Mouse (Mus musculus): Measurements from ENCODE around the gene Cass4. TPM values are rescaled to one million over a fixed set of nuclear protein-coding genes. Genes with fewer than 3 reads are reported as not detected.

Gene Cass4
- polyA plus RNA-seq, 1 experiment = 0.30 TPM

DNA sequence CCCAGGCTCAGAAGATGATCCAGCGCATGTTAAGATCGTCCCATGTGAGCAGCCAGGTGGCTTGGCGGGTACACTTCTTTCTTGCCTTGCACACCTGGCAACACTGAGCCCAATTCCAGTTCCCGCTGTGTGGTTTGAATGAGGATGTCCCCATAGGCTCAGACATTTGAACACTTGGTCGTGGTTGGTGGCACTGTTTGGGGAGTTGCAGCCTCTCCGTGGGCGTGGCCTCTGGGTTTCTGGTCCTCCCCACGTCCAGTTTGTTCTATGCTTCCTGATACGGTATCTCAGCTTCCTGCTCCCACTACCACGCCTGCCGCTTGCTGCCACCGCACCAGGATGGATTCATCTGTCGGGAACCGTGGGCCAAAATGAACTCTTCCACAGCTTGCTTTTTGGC, 43.8 kb upstream of the Cass4 start:
- DNase-seq = no peak
- TF ChIP-seq POLR2A (IDR thresholded peaks at IDR 0.05; ENCODE audit: low read depth, low read length) (no peak), CTCF (conservative IDR thresholded peaks at IDR 0.05; ENCODE audit: insufficient read depth, insufficient read length, low read depth, low read length) (no peak)
- Histone ChIP-seq H3K4me1 (ENCODE audit: control insufficient read depth, insufficient read depth, low read length) (peaks cover 1% of the 10 kb centered on the region; the same call in 1 of the 2 replicates), H3K36me3 (ENCODE audit: control insufficient read depth, insufficient read depth, low read length) (no peaks in the 10 kb centered on the region), H3K4me3 (ENCODE audit: insufficient read depth, low read depth, low read length) (no peak overlapping the region), H3K27ac (ENCODE audit: insufficient read depth, low read depth, low read length) (no peak overlapping the region), H3K27me3 (replicated peaks; ENCODE audit: control insufficient read depth, insufficient read depth, low read length) (no peaks in the 10 kb centered on the region)
- 81% methylated on average over 14 of the region's 14 CpGs for WGBS

DNA sequence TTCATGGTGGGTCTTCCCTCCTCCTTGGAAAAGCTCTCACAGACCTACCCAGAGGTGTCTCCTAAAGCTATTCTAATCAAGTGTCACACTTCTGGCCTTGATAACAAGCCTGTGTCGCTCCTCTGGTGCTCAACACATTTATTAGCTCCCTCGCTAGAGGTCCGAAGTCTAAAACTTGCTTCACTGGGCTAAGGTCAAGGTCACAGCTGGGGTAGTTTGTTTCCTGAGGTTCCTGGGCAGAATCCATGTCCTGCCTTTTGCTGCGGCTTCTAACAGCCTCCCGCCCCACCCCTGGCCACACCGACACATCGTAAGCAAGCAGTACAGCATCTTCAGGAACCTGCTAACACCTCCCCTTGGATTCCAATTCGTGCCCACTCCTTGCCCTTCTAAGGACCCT, 42.8 kb upstream of the Cass4 start:
- DNase-seq = no peak
- 61% methylated on average over 8 of the region's 8 CpGs for WGBS
- Histone ChIP-seq H3K36me3 (ENCODE audit: control insufficient read depth, insufficient read depth, low read length) (no peaks in the 10 kb centered on the region), H3K4me1 (ENCODE audit: control insufficient read depth, insufficient read depth, low read length) (no peaks in the 10 kb centered on the region), H3K27ac (ENCODE audit: insufficient read depth, low read depth, low read length) (no peak overlapping the region), H3K4me3 (ENCODE audit: insufficient read depth, low read depth, low read length) (no peak overlapping the region), H3K27me3 (replicated peaks; ENCODE audit: control insufficient read depth, insufficient read depth, low read length) (no peaks in the 10 kb centered on the region)
- TF ChIP-seq POLR2A (IDR thresholded peaks at IDR 0.05; ENCODE audit: low read depth, low read length) (no peak), CTCF (conservative IDR thresholded peaks at IDR 0.05; ENCODE audit: insufficient read depth, insufficient read length, low read depth, low read length) (no peak)

DNA sequence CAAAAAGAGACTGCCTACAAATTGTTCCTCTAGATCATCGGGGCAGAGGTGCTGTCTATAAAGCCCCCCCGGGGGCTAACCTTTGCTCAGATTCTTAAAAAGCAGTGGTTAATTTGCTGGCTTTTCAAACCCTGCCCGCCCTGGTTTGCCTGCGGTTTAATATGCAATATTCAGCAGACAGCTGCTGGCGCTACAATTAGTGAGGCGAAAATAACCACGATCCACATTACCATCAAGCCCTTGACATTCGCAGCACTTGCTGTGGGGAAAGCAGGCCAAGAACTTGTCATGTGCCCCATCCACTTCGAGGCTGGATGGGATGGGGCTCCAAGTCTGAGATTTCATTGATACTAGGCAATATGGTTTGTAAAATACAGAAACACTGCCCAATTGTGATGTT, 40.4 kb upstream of the Cass4 start:
- no peaks in the 10 kb centered on the region for H3K4me1 ChIP-seq (ENCODE audit: control insufficient read depth, insufficient read depth, low read length)
- TF ChIP-seq POLR2A (IDR thresholded peaks at IDR 0.05; ENCODE audit: low read depth, low read length) (no peak), CTCF (conservative IDR thresholded peaks at IDR 0.05; ENCODE audit: insufficient read depth, insufficient read length, low read depth, low read length) (no peak)
- WGBS = 83% methylated on average over 9 of the region's 9 CpGs
- no peak for DNase-seq
- no peak overlapping the region for H3K27ac ChIP-seq (ENCODE audit: insufficient read depth, low read depth, low read length)
- no peak overlapping the region for H3K4me3 ChIP-seq (ENCODE audit: insufficient read depth, low read depth, low read length)
- H3K36me3 ChIP-seq (ENCODE audit: control insufficient read depth, insufficient read depth, low read length) = no peaks in the 10 kb centered on the region
- no peaks in the 10 kb centered on the region for H3K27me3 ChIP-seq (replicated peaks; ENCODE audit: control insufficient read depth, insufficient read depth, low read length)

DNA sequence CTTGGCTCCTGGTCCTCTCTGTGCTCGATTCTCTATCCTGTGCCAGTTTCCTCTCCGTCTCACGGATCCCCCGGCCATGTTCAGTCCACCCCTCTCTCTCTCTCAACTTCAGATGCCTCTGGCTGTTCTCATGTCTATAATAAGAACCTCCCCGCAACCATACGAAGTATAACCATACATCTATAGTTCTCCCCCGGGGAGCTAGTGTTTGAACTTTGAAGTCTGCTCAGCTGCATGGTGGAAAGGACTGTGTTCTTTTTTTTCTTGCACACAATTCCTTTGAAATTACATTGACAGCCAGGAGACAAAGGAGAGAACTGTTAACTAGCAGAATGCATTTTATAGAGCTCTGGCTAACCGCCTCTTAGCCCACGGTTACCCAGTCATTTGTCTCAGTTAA, 38.8 kb upstream of the Cass4 start:
- H3K27ac ChIP-seq (ENCODE audit: insufficient read depth, low read depth, low read length) = no peak overlapping the region
- 85% methylated on average over 9 of the region's 9 CpGs for WGBS
- H3K36me3 ChIP-seq (ENCODE audit: control insufficient read depth, insufficient read depth, low read length) = no peaks in the 10 kb centered on the region
- no peak overlapping the region for H3K4me3 ChIP-seq (ENCODE audit: insufficient read depth, low read depth, low read length)
- no peak for TF ChIP-seq POLR2A (IDR thresholded peaks at IDR 0.05; ENCODE audit: low read depth, low read length)
- TF ChIP-seq CTCF (conservative IDR thresholded peaks at IDR 0.05; ENCODE audit: insufficient read depth, insufficient read length, low read depth, low read length) = no peak
- no peak for DNase-seq
- no peaks in the 10 kb centered on the region for H3K27me3 ChIP-seq (replicated peaks; ENCODE audit: control insufficient read depth, insufficient read depth, low read length)
- no peaks in the 10 kb centered on the region for H3K4me1 ChIP-seq (ENCODE audit: control insufficient read depth, insufficient read depth, low read length)

DNA sequence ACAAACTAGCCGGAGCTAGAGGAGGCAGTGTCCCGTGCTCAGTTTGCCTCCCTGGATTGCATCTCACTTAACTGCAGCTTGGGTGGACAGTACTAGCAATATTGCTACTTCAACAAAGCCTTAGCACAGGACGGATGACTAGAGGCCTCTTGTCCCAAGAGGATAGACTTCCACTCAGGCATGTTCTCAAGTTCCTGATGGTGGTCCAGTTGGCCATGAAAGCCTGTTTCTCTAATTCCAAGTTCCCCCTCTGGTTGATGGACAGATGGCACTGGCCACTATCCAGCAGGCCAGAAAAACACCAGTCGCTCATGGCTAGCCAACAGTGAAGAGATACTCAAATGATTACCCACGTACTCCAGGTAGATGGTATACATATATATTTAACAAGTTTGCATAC, 37.8 kb upstream of the Cass4 start:
- H3K27me3 ChIP-seq (replicated peaks; ENCODE audit: control insufficient read depth, insufficient read depth, low read length) = no peaks in the 10 kb centered on the region
- TF ChIP-seq POLR2A (IDR thresholded peaks at IDR 0.05; ENCODE audit: low read depth, low read length) = no peak
- no peak for TF ChIP-seq CTCF (conservative IDR thresholded peaks at IDR 0.05; ENCODE audit: insufficient read depth, insufficient read length, low read depth, low read length)
- H3K36me3 ChIP-seq (ENCODE audit: control insufficient read depth, insufficient read depth, low read length) = no peaks in the 10 kb centered on the region
- H3K27ac ChIP-seq (ENCODE audit: insufficient read depth, low read depth, low read length) = no peak overlapping the region
- H3K4me1 ChIP-seq (ENCODE audit: control insufficient read depth, insufficient read depth, low read length) = no peaks in the 10 kb centered on the region
- DNase-seq = no peak
- 74% methylated on average over 5 of the region's 5 CpGs for WGBS
- H3K4me3 ChIP-seq (ENCODE audit: insufficient read depth, low read depth, low read length) = no peak overlapping the region

DNA sequence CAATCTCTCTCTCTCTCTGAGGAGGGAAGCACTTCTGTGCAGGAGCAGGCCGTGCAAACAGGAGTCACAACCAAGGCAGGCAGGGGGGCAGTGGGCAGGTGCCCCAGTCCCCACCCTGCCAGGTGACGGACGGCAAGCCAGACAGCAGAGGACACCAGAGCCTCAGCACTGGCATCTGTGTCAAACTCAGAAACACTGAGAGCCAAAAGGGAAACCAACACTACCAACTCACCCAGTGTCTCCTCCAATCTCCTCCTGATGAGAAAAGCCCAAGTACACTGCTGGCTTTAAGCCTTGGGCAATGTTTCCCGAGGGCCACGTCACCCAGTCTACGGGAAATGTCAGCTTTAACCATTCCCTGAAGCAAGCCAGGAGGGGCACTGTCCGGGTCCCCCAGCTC, 30.4 kb upstream of the Cass4 start:
- H3K36me3 ChIP-seq (ENCODE audit: control insufficient read depth, insufficient read depth, low read length) = no peaks in the 10 kb centered on the region
- no peak overlapping the region for H3K4me3 ChIP-seq (ENCODE audit: insufficient read depth, low read depth, low read length)
- 89% methylated on average over 7 of the region's 7 CpGs for WGBS
- no peaks in the 10 kb centered on the region for H3K4me1 ChIP-seq (ENCODE audit: control insufficient read depth, insufficient read depth, low read length)
- no peak for TF ChIP-seq POLR2A (IDR thresholded peaks at IDR 0.05; ENCODE audit: low read depth, low read length)
- no peak for TF ChIP-seq CTCF (conservative IDR thresholded peaks at IDR 0.05; ENCODE audit: insufficient read depth, insufficient read length, low read depth, low read length)
- H3K27ac ChIP-seq (ENCODE audit: insufficient read depth, low read depth, low read length) = no peak overlapping the region
- H3K27me3 ChIP-seq (replicated peaks; ENCODE audit: control insufficient read depth, insufficient read depth, low read length) = no peaks in the 10 kb centered on the region
- no peak for DNase-seq

DNA sequence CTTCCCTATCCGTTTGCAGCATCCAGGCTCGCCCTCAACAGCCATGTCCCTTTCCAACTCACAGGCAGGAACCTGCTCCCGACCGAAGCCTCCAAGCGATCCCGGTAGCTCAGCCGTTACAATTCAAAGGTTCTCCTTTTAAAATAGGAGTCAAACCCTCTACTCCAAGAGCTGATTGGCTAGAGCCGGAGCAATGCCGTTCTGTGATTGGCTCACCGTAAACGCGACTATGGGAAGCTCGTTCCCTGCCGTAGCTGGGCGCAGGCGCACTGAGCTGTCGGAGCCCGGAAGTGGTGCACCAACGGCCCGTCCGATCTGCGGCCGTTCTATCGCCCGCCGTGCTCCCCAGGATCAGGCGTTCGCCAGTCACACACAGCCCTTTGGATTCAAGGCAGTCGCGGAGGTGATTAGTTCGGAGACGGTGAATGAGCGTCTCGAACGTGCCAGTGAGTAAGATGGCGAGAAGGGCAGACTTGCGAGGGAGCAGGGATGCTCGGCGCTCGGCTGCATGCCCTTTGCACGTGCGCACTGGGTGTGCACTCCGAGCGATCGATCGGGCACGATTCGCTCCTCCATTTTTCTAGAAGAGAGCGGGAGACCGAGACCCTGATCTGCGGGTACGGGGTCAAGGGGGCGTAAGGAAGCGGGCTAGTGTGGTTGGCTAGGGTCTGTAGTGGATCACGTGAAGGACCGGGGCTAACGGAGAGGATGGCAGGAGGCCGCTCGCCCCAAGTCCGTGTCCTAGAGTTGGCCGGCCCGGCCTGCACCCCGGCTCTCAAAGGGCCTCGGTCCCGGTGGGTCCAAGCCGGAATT, 23.0 kb upstream of the Cass4 start, which contains the start of the genes Aurka and Cstf1:
Gene Aurka (minus strand): TSS at position 125 of the 813 bp plus-strand sequence.
Gene Cstf1 (plus strand): TSS at position 271 of the 813 bp plus-strand sequence.
- WGBS = under 1% methylated on average over 66 of the region's 66 CpGs

More for the DNA sequence above, 23.0 kb upstream of the Cass4 start, which contains the start of the genes Aurka and Cstf1:
- DNase-seq = peak; percentile 98
- TF ChIP-seq CTCF (conservative IDR thresholded peaks at IDR 0.05; ENCODE audit: insufficient read depth, insufficient read length, low read depth, low read length) (no peak), POLR2A (IDR thresholded peaks at IDR 0.05; ENCODE audit: low read depth, low read length) (no peak)
- peak within 1 kb of the TSS; percentile 93 for H3K27ac ChIP-seq (ENCODE audit: insufficient read depth, low read depth, low read length)
- peak within 1 kb of the TSS; percentile 89 for H3K4me3 ChIP-seq (ENCODE audit: insufficient read depth, low read depth, low read length)
- no peaks in the 10 kb centered on the region; the same call in 1 of the 2 replicates for H3K36me3 ChIP-seq (ENCODE audit: control insufficient read depth, insufficient read depth, low read length)
- H3K4me1 ChIP-seq (ENCODE audit: control insufficient read depth, insufficient read depth, low read length) = 0 out of 2 replicates have a peak, but pooled peaks cover 4% of the 10 kb centered on the region
- no peaks in the 10 kb centered on the region for H3K27me3 ChIP-seq (replicated peaks; ENCODE audit: control insufficient read depth, insufficient read depth, low read length)

Data from kidney, adult 2 months (tissue).